Mouse (Mus musculus) spleen, adult 2 months (tissue): ENCODE results near the gene Tmem242.

Experiments used
- CTCF ChIP-seq: fragments of 200-500 bp; IDR thresholded peaks from 2 replicates; pipeline ENCODE4 v1.5.1; 2011; ENCODE audit warnings: mild to moderate bottlenecking, inconsistent platforms; ENCODE audit not compliant: insufficient read depth, insufficient read length, insufficient replicate concordance; ENCODE audit errors: extremely low read depth
- POLR2A ChIP-seq: fragments of 200-500 bp; IDR thresholded peaks from 2 replicates; pipeline ENCODE4 v1.6.1; 2011; ENCODE audit warnings: low read depth, low read length, inconsistent platforms

DNA sequence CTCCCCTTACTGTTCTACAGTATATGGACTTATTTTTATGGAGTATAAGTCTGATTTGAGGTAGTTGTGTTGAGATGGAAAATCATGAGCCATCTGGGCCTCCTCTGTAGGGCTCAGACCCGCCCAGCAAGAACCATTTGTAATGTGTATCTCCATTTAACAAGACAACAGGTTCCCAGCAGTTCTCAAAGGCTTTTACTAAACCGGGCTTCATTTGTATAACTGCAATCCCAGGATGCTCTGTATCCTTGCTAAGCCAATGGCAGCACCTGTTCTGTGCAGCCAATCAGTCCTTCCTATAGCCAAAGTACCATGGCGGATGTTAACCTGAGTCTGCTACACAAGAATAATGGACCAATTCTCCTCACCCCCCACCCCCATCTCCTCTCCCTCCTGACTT is 23.5 kb downstream of the Tmem242 start:
- no peak for TF ChIP-seq CTCF
- TF ChIP-seq POLR2A = no peak
